Mouse (Mus musculus) bone marrow, adult 2 months (tissue): ENCODE measurements around the gene Atp5j2. TPM values are rescaled to one million over a fixed set of nuclear protein-coding genes. Genes with fewer than 3 reads are reported as not detected.

ENCODE experiments used
- H3K27ac ChIP-seq: fragments of 200-500 bp; 2 replicates; pipeline ENCODE4 v1.5.1; 2012; ENCODE audit warnings: low read depth, mild to moderate bottlenecking, control low read depth, inconsistent platforms, low read length; ENCODE audit not compliant: control insufficient read depth, poor library complexity, insufficient read depth
- H3K4me1 ChIP-seq: fragments of 200-500 bp; 2 replicates; pipeline ENCODE4 v1.6.1; 2011; ENCODE audit warnings: low read length; ENCODE audit not compliant: control insufficient read depth, insufficient read depth
- H3K4me3 ChIP-seq: fragments of 200-500 bp; replicated peaks from 2 replicates; pipeline ENCODE3; 2011; ENCODE audit warnings: mild to moderate bottlenecking, low read depth, low read length, control low read depth; ENCODE audit not compliant: control insufficient read depth
- CTCF ChIP-seq: fragments of 200-500 bp; IDR thresholded peaks from 2 replicates; pipeline ENCODE4 v1.5.1; 2011; ENCODE audit warnings: low read length, control low read depth; ENCODE audit not compliant: control insufficient read depth, insufficient read depth
- POLR2A ChIP-seq: fragments of 200-500 bp; IDR thresholded peaks from 2 replicates; pipeline ENCODE4 v1.6.1; 2011; ENCODE audit warnings: low read depth, mild to moderate bottlenecking, control low read depth, low read length, borderline replicate concordance; ENCODE audit not compliant: control insufficient read depth
- WGBS: fragments of 180-500 bp; shearing (Covaris S2); methylation state at CpG from one replicate; pipeline ENCODE4 v1.1.7; 2018; 5-methylcytosine and 5-hydroxymethylcytosine counted together
- polyA plus RNA-seq: library from polyadenylated mRNA; stranded (reverse); fragments of >200 nt; gene quantifications from 2 replicates; pipeline ENCODE4 v1.2.4, GENCODE M21; 2011; ENCODE audit warnings: low replicate concordance; ENCODE audit not compliant: missing spikeins, insufficient read depth, insufficient read length

Gene Atp5j2
- polyA plus RNA-seq, 1 experiment: 277 TPM

DNA sequence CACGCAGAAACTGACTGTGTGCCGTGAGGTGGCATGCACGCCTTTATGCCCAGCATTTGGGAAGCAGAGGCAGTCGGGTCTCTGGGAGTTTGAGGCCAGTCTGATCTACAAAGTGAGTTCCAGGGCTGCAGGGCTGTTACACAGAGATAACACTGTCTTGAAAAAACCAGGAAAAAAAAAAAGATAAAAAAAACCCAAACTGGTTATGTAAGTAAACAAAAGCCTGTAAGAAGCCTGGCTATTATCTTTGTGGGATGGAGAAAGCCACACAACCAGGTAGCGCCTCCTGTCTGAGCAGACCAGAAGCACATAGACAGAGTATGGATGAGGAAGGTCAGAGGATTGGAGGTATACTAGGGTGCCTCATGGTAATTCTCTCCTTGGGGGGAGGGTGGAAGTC is 39.2 kb downstream of the Atp5j2 start:
- Histone ChIP-seq H3K4me3 (no peak overlapping the region), H3K27ac (no peak overlapping the region), H3K4me1 (no peaks in the 10 kb centered on the region)
- 77% methylated on average over 5 of the region's 5 CpGs for WGBS
- TF ChIP-seq POLR2A: no peak
- TF ChIP-seq CTCF: no peak

DNA sequence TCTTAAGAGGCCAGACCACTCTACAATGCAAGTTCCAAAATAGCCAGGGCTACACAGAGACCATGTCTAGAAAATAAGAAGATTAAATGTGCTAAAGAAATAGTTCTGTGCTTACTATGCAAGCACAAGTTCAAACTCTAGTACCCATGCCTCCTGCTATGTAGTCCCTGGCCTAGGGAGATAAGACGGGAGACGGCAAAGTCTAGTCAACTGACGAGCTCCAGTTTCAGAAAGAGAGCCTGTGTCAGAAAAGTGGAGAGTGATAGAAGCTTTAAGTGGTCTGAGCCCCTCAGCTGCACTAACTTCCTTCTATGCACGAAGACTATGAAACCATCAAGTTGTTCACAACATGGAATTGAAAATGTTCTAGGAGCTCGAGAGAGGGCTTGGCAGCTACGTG is 42.6 kb downstream of the Atp5j2 start:
- H3K27ac ChIP-seq: no peak overlapping the region
- 76% methylated on average over 6 of the region's 6 CpGs for WGBS
- no peak overlapping the region for H3K4me3 ChIP-seq
- no peaks in the 10 kb centered on the region for H3K4me1 ChIP-seq
- TF ChIP-seq CTCF (no peak), POLR2A (no peak)

DNA sequence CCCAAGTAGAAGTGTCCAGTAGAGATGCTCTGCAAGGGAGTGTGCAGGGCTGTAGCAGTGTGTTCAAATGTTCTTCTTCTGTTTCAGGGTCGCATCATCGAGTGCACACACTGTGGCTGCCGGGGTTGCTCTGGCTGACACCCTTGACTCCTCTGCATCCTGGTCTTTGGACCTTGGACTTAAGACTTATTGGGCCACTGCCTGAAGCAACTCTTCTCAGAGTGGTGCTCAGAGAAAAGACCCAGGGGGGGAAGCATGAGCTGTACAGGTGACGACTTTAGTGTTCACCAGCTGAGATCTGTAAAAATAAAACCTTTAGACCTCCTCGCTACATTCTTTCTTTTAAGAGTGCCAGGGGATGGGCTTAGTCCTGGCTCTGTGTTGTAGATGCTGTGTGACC is 44.1 kb downstream of the Atp5j2 start:
- no peak for TF ChIP-seq POLR2A
- TF ChIP-seq CTCF: no peak
- H3K4me3 ChIP-seq: no peak overlapping the region
- WGBS: 86% methylated on average over 5 of the region's 5 CpGs
- no peak overlapping the region for H3K27ac ChIP-seq
- no peaks in the 10 kb centered on the region for H3K4me1 ChIP-seq

- H3K4me3 ChIP-seq: peak overlapping the region; percentile 87
- H3K27ac ChIP-seq: peak overlapping the region; percentile 94
- TF ChIP-seq CTCF (no peak), POLR2A (no peak)
- H3K4me1 ChIP-seq: no peaks in the 10 kb centered on the region
- WGBS: under 1% methylated on average over 18 of the region's 18 CpGs
Observed at GRCm38 (mm10) chr5:145140611-145141010, 51.3 kb downstream of the Atp5j2 start.

DNA sequence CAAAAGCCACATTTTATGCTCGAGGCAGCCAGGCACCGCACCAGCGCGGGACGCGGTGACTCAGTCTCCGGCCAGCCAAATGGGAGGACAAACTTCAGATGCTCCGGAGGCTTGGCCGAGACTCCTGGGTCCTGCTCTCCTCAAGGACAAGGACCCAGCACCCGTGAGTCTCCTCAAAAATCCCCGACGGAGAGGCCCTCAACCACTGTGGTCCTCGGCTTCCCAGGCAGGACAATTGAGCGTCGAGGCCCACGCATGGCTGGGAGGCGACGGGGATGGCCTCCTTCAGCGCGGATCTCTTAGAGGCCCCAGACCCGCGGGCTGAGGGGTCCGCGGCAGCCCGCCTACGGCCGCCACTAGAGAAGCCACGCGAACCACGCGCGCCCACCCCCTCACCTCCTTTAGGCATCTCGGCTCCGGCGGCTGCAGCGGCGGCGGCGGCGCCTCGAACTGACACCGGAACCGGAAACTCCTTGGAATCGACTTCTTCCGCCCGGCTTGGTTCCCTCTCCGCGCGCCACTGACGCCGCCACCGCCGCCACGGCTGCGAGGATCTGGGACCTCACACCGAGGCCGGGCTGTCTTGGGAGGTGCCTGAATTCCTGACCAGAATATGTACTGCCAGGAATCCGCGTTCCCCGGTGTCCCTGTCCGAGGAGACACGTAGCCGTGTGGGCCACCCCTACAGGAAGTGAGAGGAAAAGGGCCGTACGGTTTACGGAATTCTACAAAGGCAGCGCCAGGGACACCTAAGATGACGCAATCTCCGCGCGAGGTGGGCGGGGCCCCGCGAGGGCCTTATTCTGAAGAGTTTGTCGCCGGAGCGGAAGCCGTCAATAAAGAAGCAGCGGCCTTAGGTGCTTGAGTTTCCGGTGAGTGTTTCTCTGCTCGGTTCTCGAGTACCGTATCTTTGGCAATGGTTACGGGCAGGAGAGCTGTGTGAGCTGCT is 52.0 kb downstream of the Atp5j2 start, which contains the start of the genes Pdap1 and Bud31:
Gene Pdap1, minus strand, starts transcription at position 668 of the 949 bp plus-strand sequence.
Gene Bud31, plus strand, starts transcription at position 792 of the 949 bp plus-strand sequence.
- Histone ChIP-seq H3K4me1 (no peaks in the 10 kb centered on the region), H3K4me3 (peak within 1 kb of the TSS; percentile 87), H3K27ac (peak within 1 kb of the TSS; percentile 94)
- under 1% methylated on average over 84 of the region's 84 CpGs for WGBS
- peak; percentile 40 for TF ChIP-seq POLR2A
- no peak; the same call in 1 of the 2 replicates for TF ChIP-seq CTCF

- 8% methylated on average over 6 of the region's 6 CpGs for WGBS
- Histone ChIP-seq H3K27ac (no peak overlapping the region), H3K4me3 (peak overlapping the region; percentile 87), H3K4me1 (no peaks in the 10 kb centered on the region)
- no peak for TF ChIP-seq CTCF
- TF ChIP-seq POLR2A: no peak
Observed at GRCm38 (mm10) chr5:145138836-145139235, 53.0 kb downstream of the Atp5j2 start.

Other genes starting within 250 kb of the Atp5j2 start
- gene Smurf1, start 226.2 kb downstream of the Atp5j2 start, polyA plus RNA-seq: 2.5 and 5.8 TPM in 2 replicates
- not detected in 2 replicates for gene Gm4871, start 159.3 kb downstream of the Atp5j2 start, polyA plus RNA-seq
- gene 1700018F24Rik, start 149.1 kb downstream of the Atp5j2 start, polyA plus RNA-seq: not detected in 2 replicates
- gene Arpc1a, start 108.2 kb downstream of the Atp5j2 start, polyA plus RNA-seq: 46.8 and 114 TPM in 2 replicates
- gene Kpna7, start 108.0 kb downstream of the Atp5j2 start, polyA plus RNA-seq: 7.0 TPM in 1 of 2 replicates, not detected in the other
- 143 and 318 TPM in 2 replicates for gene Arpc1b, start 77.8 kb downstream of the Atp5j2 start, polyA plus RNA-seq
- gene Pdap1, start 51.8 kb downstream of the Atp5j2 start, polyA plus RNA-seq: 74.2 and 101 TPM in 2 replicates
- gene Bud31, start 51.7 kb downstream of the Atp5j2 start, polyA plus RNA-seq: 121 and 164 TPM in 2 replicates
- gene Ptcd1, start 25.0 kb downstream of the Atp5j2 start, polyA plus RNA-seq: 5.2 and 10.9 TPM in 2 replicates
- gene Cpsf4, start 24.8 kb downstream of the Atp5j2 start, polyA plus RNA-seq: 28.2 and 46.9 TPM in 2 replicates
- gene Zkscan14, start 9.8 kb upstream of the Atp5j2 start, polyA plus RNA-seq: 7.0 and 12.5 TPM in 2 replicates
- gene Zkscan5, start 12.5 kb upstream of the Atp5j2 start, polyA plus RNA-seq: 3.4 and 5.1 TPM in 2 replicates
- gene Zfp655, start 39.7 kb upstream of the Atp5j2 start, polyA plus RNA-seq: 7.7 and 19.8 TPM in 2 replicates
- 1.7 and 4.7 TPM in 2 replicates for gene Zscan25, start 88.4 kb upstream of the Atp5j2 start, polyA plus RNA-seq
- not detected in 2 replicates for gene Cyp3a57, start 153.2 kb upstream of the Atp5j2 start, polyA plus RNA-seq